Mouse (Mus musculus): ENCODE results near the gene Cx3cr1.

DNA sequence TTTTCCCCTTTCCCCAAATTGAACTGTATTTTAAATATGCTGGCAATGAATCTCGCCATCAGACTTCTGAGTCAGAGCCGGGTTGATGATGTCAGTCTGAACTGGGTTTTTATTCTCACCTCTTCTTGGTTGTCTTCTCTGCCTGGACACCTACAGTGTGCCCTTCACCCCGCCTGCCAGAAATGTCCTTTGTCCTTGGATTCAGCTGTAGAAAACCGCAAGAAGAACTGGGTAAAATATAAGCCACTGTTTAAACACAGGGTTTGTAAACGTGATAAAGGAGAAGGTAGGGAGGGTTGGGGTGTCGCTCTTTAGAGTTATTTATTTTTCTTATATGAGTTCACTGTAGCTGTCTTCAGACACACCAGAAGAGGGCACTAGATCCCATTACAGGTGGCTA lies 37.0 kb downstream of the Cx3cr1 start:
- TF ChIP-seq POLR2A (IDR thresholded peaks at IDR 0.05; ENCODE audit: control insufficient read depth, extremely low read depth, insufficient read depth, low read length, poor library complexity) (no peak), CTCF (IDR thresholded peaks at IDR 0.05; ENCODE audit: borderline replicate concordance, control insufficient read depth, extremely low read depth, insufficient read depth, low read length, poor library complexity) (no peak)
